Mouse (Mus musculus) stomach, embryonic 14.5 days (tissue): ENCODE measurements around the gene Rap1gap2. TPM values are rescaled to one million over a fixed set of nuclear protein-coding genes. Genes with fewer than 3 reads are reported as not detected.

ENCODE experiments used
- ATAC-seq: fragments of 200-750 bp; cut with Nextera tagmentation; 2 replicates; pipeline ENCODE4 v1.8.0; 2017; ENCODE audit warnings: low read depth, moderate TSS enrichment; ENCODE audit not compliant: insufficient number of reproducible peaks, insufficient read depth, low FRiP score
- H3K27ac ChIP-seq: fragments of 300-500 bp; sonication (generic); 2 replicates; pipeline ENCODE4 v1.5.1; 2014; ENCODE audit warnings: mild to moderate bottlenecking, low read length, moderate library complexity, mixed read lengths
- H3K27me3 ChIP-seq: fragments of 300-500 bp; sonication (generic); 2 replicates; pipeline ENCODE4 v1.6.1; 2014; ENCODE audit warnings: low read length, control low read depth, mixed read lengths; ENCODE audit not compliant: control insufficient read depth, insufficient read depth
- H3K36me3 ChIP-seq: fragments of 300-500 bp; sonication (generic); 2 replicates; pipeline ENCODE4 v1.6.1; 2014; ENCODE audit warnings: mild to moderate bottlenecking, control low read depth, low read length, moderate library complexity, mixed read lengths; ENCODE audit not compliant: control insufficient read depth, insufficient read depth
- H3K4me1 ChIP-seq: fragments of 300-500 bp; sonication (generic); 2 replicates; pipeline ENCODE4 v1.6.1; 2014; ENCODE audit warnings: low read length, control low read depth, mixed read lengths; ENCODE audit not compliant: control insufficient read depth, insufficient read depth
- H3K4me2 ChIP-seq: fragments of 300-500 bp; sonication (generic); replicated peaks from 2 replicates; pipeline ENCODE4 v1.6.1; 2014; ENCODE audit warnings: low read depth, low read length, control low read depth
- H3K4me3 ChIP-seq: fragments of 300-500 bp; sonication (generic); 2 replicates; pipeline ENCODE4 v1.5.1; 2014; ENCODE audit warnings: low read depth, low read length, control low read depth
- H3K9ac ChIP-seq: fragments of 300-500 bp; sonication (generic); replicated peaks from 2 replicates; pipeline ENCODE4 v1.6.1; 2014; ENCODE audit warnings: low read depth, mild to moderate bottlenecking, control low read depth, low read length, moderate library complexity, mixed read lengths
- H3K9me3 ChIP-seq: fragments of 300-500 bp; sonication (generic); 2 replicates; pipeline ENCODE4 v1.6.1; 2016; ENCODE audit warnings: low read depth, low read length, control low read depth; ENCODE audit not compliant: control insufficient read depth
- WGBS: fragments of 180-500 bp; shearing (Covaris S2); extraction: QIAGEN DNeasy Blood & Tissue Kit; methylation state at CpG from one replicate; pipeline ENCODE4 v1.1.7; 2014; 5-methylcytosine and 5-hydroxymethylcytosine counted together
- polyA plus RNA-seq: library from polyadenylated mRNA; unstranded; fragments of >200 nt; fragmentation: Nextera tagmentation; extraction: Ambion mirVana; gene quantifications from 2 replicates; pipeline ENCODE4 v1.2.1, GENCODE M21; 2014

The Rap1gap2 gene
- polyA plus RNA-seq, 1 experiment from 2014 or later = 5.6 TPM

- Histone ChIP-seq H3K4me3 (no peak overlapping the region), H3K9ac (no peak overlapping the region), H3K36me3 (no peaks in the 10 kb centered on the region), H3K27ac (no peak overlapping the region), H3K4me1 (peaks cover 8% of the 10 kb centered on the region; the same call in 1 of the 2 replicates), H3K27me3 (no peaks in the 10 kb centered on the region), H3K9me3 (no peaks in the 10 kb centered on the region), H3K4me2 (no peak overlapping the region)
- ATAC-seq = no peak
- 68% methylated on average over 5 of the region's 5 CpGs for WGBS
Observed at GRCm38 (mm10) chr11:74559793-74560433, 50.8 kb downstream of the Rap1gap2 start.

GRCm38 (mm10) chr11:74558933-74559332 lies 51.8 kb downstream of the Rap1gap2 start:
- Histone ChIP-seq H3K27ac (no peak overlapping the region), H3K27me3 (no peaks in the 10 kb centered on the region), H3K9me3 (no peaks in the 10 kb centered on the region), H3K4me1 (peaks cover 8% of the 10 kb centered on the region; the same call in 1 of the 2 replicates), H3K4me3 (no peak overlapping the region), H3K4me2 (no peak overlapping the region), H3K36me3 (no peaks in the 10 kb centered on the region), H3K9ac (no peak overlapping the region)
- 84% methylated on average over 5 of the region's 5 CpGs for WGBS
- ATAC-seq = no peak

GRCm38 (mm10) chr11:74557456-74558230 lies 53.1 kb downstream of the Rap1gap2 start:
- Histone ChIP-seq H3K9ac (no peak overlapping the region), H3K36me3 (no peaks in the 10 kb centered on the region), H3K4me2 (no peak overlapping the region), H3K9me3 (no peaks in the 10 kb centered on the region), H3K27ac (no peak overlapping the region), H3K27me3 (no peaks in the 10 kb centered on the region), H3K4me3 (no peak overlapping the region), H3K4me1 (peaks cover 8% of the 10 kb centered on the region; the same call in 1 of the 2 replicates)
- 52% methylated on average over 11 of the region's 11 CpGs for WGBS
- ATAC-seq = no peak

DNA sequence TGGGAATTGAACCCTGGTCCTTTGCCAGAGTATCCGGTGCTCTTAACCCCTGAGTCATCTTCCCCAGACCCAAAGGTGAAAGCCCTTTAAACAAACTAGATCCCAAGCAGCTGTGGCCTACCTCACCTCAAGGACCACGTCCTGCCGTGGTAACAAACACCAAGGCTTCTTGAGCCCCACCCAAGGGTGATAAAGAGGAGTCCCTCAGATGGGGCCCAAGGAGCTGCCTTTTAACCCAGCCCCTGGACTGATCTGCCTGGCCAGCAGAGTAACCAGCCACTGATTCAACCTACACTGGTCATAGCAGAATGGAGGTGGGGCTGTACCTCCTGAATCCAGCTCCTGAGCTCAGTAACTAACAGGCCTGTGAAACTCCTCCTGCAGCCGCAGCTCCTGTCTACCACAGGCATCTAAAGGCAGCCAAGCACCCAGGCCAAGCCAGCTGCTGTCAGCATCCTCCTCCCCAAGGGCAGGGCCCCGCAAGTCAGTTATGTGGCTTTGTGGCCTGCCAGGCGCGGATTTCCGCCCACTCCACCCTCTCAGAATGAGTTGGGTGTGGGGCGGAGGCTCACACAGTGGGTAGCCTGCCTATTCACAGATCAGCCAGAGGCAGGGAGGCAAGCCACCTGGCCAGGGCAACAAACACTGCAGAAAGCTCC lies 54.9 kb downstream of the Rap1gap2 start:
- 36% methylated on average over 9 of the region's 9 CpGs for WGBS
- H3K4me2 ChIP-seq = no peak overlapping the region
- H3K9me3 ChIP-seq = no peaks in the 10 kb centered on the region
- no peak overlapping the region for H3K9ac ChIP-seq
- no peak overlapping the region for H3K27ac ChIP-seq
- ATAC-seq = peak; percentile 40; the same call in 1 of the 2 replicates
- peaks cover 8% of the 10 kb centered on the region; the same call in 1 of the 2 replicates for H3K4me1 ChIP-seq
- H3K4me3 ChIP-seq = no peak overlapping the region
- H3K36me3 ChIP-seq = no peaks in the 10 kb centered on the region
- no peaks in the 10 kb centered on the region for H3K27me3 ChIP-seq

GRCm38 (mm10) chr11:74554683-74555341 lies 55.9 kb downstream of the Rap1gap2 start:
- Histone ChIP-seq H3K27ac (no peak overlapping the region), H3K4me2 (no peak overlapping the region), H3K4me3 (no peak overlapping the region), H3K9me3 (no peaks in the 10 kb centered on the region), H3K9ac (no peak overlapping the region), H3K27me3 (no peaks in the 10 kb centered on the region), H3K36me3 (no peaks in the 10 kb centered on the region), H3K4me1 (peaks cover 8% of the 10 kb centered on the region; the same call in 1 of the 2 replicates)
- 44% methylated on average over 15 of the region's 15 CpGs for WGBS
- peak; percentile 54 for ATAC-seq

GRCm38 (mm10) chr11:74551568-74551967 lies 59.1 kb downstream of the Rap1gap2 start:
- Histone ChIP-seq H3K4me2 (no peak overlapping the region), H3K4me1 (peaks cover 13% of the 10 kb centered on the region), H3K36me3 (no peaks in the 10 kb centered on the region), H3K27ac (no peak overlapping the region), H3K9ac (no peak overlapping the region), H3K9me3 (no peaks in the 10 kb centered on the region), H3K4me3 (no peak overlapping the region), H3K27me3 (no peaks in the 10 kb centered on the region)
- WGBS = 71% methylated on average over 6 of the region's 6 CpGs
- ATAC-seq = no peak

GRCm38 (mm10) chr11:74550615-74551102 lies 60.1 kb downstream of the Rap1gap2 start:
- no peak overlapping the region for H3K4me3 ChIP-seq
- no peak for ATAC-seq
- H3K27ac ChIP-seq = no peak overlapping the region
- H3K4me2 ChIP-seq = no peak overlapping the region
- no peaks in the 10 kb centered on the region for H3K36me3 ChIP-seq
- no peaks in the 10 kb centered on the region for H3K9me3 ChIP-seq
- H3K4me1 ChIP-seq = peaks cover 7% of the 10 kb centered on the region
- 44% methylated on average over 5 of the region's 5 CpGs for WGBS
- H3K9ac ChIP-seq = no peak overlapping the region
- H3K27me3 ChIP-seq = no peaks in the 10 kb centered on the region

DNA sequence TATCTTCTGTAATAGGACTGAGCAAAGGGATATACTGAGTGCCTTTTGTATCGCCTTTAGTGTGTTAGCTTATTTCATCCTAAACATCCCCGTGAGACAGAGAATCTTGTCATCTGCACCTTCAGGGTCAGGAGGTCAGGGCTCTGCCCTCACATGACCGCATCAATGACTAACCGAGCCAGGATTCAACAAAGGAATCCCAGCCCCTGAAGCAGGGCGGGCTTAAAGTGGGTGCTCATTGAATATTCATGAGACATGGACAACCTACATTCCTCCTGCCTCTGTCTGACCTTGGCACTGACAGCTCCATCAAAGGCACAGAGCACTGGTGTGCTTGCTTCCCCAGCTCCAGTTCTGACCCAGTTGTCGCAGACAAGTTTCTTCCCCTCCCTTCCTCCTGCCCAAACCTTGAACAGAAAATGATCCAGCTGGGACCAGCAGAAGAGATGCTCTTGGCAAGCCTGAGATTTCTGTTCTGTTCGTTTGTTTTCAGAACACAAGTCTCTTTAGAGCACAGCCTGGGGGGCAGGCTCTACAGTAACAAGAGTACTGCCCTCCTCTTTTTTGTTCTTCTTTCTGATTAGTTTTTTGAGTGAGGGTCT lies 61.8 kb downstream of the Rap1gap2 start:
- Histone ChIP-seq H3K4me3 (no peak overlapping the region), H3K9me3 (no peaks in the 10 kb centered on the region), H3K4me2 (no peak overlapping the region), H3K27ac (no peak overlapping the region), H3K27me3 (no peaks in the 10 kb centered on the region), H3K4me1 (peaks cover 5% of the 10 kb centered on the region; the same call in 1 of the 2 replicates), H3K36me3 (no peaks in the 10 kb centered on the region), H3K9ac (no peak overlapping the region)
- WGBS = 26% methylated on average over 7 of the region's 7 CpGs
- no peak for ATAC-seq
